Mouse (Mus musculus): ENCODE data around the gene Gng7. TPM values are rescaled to one million over a fixed set of nuclear protein-coding genes. Genes with fewer than 3 reads are reported as not detected.
A peak's percentile ranks its signal among the peaks of the same experiment; 100 is the strongest.

Gng7 gene
- total and polyA plus RNA-seq, 3 experiments = 0.50 to 0.68 (median 0.63) TPM

GRCm38 (mm10) chr10:80946684-80947437, 67.9 kb downstream of the Gng7 start:
- H3K4me3 ChIP-seq = no peak overlapping the region
- H3K9ac ChIP-seq (ENCODE audit: low read depth, low read length) = no peak overlapping the region
- DNase-seq = no peak
- intact Hi-C loops (cut with DNase I) = no loop called here
- WGBS = 70% methylated on average over 14 of the region's 14 CpGs
- no peaks in the 10 kb centered on the region for H3K79me2 ChIP-seq (replicated peaks; ENCODE audit: control insufficient read depth, insufficient read depth, low read length)
- H3K27me3 ChIP-seq (ENCODE audit: control insufficient read depth, insufficient read depth, low read length) = no peaks in the 10 kb centered on the region
- no peak for TF ChIP-seq POLR2A (IDR thresholded peaks at IDR 0.05; ENCODE audit: insufficient read depth, low read depth, low read length)
- TF ChIP-seq EP300 (IDR thresholded peaks at IDR 0.05; ENCODE audit: insufficient read depth, low read depth, low read length) = 0 out of 2 replicates have a peak, but pooled peaks have one; percentile 10
- peak; percentile 57 for TF ChIP-seq CTCF (IDR thresholded peaks at IDR 0.05)
- H3K36me3 ChIP-seq (ENCODE audit: control insufficient read depth, insufficient read depth, low read length) = no peaks in the 10 kb centered on the region
- peaks cover 12% of the 10 kb centered on the region for H3K4me1 ChIP-seq (ENCODE audit: control insufficient read depth, insufficient read depth, low read length)
- H3K27ac ChIP-seq = peak overlapping the region; percentile 42; the same call in 1 of the 2 replicates

GRCm38 (mm10) chr10:80944231-80944630, 70.5 kb downstream of the Gng7 start:
- no peak for DNase-seq
- Histone ChIP-seq H3K36me3 (ENCODE audit: control insufficient read depth, insufficient read depth, low read length) (no peaks in the 10 kb centered on the region), H3K79me2 (replicated peaks; ENCODE audit: control insufficient read depth, insufficient read depth, low read length) (no peaks in the 10 kb centered on the region), H3K9ac (ENCODE audit: low read depth, low read length) (no peak overlapping the region), H3K27ac (no peak overlapping the region), H3K4me3 (no peak overlapping the region), H3K4me1 (ENCODE audit: control insufficient read depth, insufficient read depth, low read length) (peaks cover 27% of the 10 kb centered on the region), H3K27me3 (ENCODE audit: control insufficient read depth, insufficient read depth, low read length) (no peaks in the 10 kb centered on the region)
- no peak for TF ChIP-seq EP300 (IDR thresholded peaks at IDR 0.05; ENCODE audit: insufficient read depth, low read depth, low read length)
- no peak for TF ChIP-seq POLR2A (IDR thresholded peaks at IDR 0.05; ENCODE audit: insufficient read depth, low read depth, low read length)
- TF ChIP-seq CTCF (IDR thresholded peaks at IDR 0.05) = no peak
- intact Hi-C loops (cut with DNase I) = no loop called here
- 87% methylated on average over 5 of the region's 5 CpGs for WGBS

GRCm38 (mm10) chr10:80943701-80944100, 71.0 kb downstream of the Gng7 start:
- no peak overlapping the region for H3K9ac ChIP-seq (ENCODE audit: low read depth, low read length)
- no peak for DNase-seq

GRCm38 (mm10) chr10:80942919-80943318, 71.8 kb downstream of the Gng7 start:
- intact Hi-C loops (cut with DNase I) = no loop called here
- H3K79me2 ChIP-seq (replicated peaks; ENCODE audit: control insufficient read depth, insufficient read depth, low read length) = no peaks in the 10 kb centered on the region
- H3K9ac ChIP-seq (ENCODE audit: low read depth, low read length) = no peak overlapping the region
- peaks cover 24% of the 10 kb centered on the region for H3K4me1 ChIP-seq (ENCODE audit: control insufficient read depth, insufficient read depth, low read length)
- no peak for DNase-seq
- H3K27ac ChIP-seq = no peak overlapping the region
- TF ChIP-seq CTCF (IDR thresholded peaks at IDR 0.05) (no peak), POLR2A (IDR thresholded peaks at IDR 0.05; ENCODE audit: insufficient read depth, low read depth, low read length) (no peak), EP300 (IDR thresholded peaks at IDR 0.05; ENCODE audit: insufficient read depth, low read depth, low read length) (no peak)
- 64% methylated on average over 8 of the region's 8 CpGs for WGBS
- H3K4me3 ChIP-seq = no peak overlapping the region
- no peaks in the 10 kb centered on the region for H3K27me3 ChIP-seq (ENCODE audit: control insufficient read depth, insufficient read depth, low read length)
- H3K36me3 ChIP-seq (ENCODE audit: control insufficient read depth, insufficient read depth, low read length) = no peaks in the 10 kb centered on the region

More at GRCm38 (mm10) chr10:80943701-80944100, 71.0 kb downstream of the Gng7 start:
- no peaks in the 10 kb centered on the region for H3K27me3 ChIP-seq (ENCODE audit: control insufficient read depth, insufficient read depth, low read length)
- 43% methylated on average over 9 of the region's 9 CpGs for WGBS
- H3K27ac ChIP-seq = no peak overlapping the region
- no peak overlapping the region for H3K4me3 ChIP-seq
- H3K4me1 ChIP-seq (ENCODE audit: control insufficient read depth, insufficient read depth, low read length) = peaks cover 28% of the 10 kb centered on the region
- intact Hi-C loops (cut with DNase I) = no loop called here
- H3K79me2 ChIP-seq (replicated peaks; ENCODE audit: control insufficient read depth, insufficient read depth, low read length) = no peaks in the 10 kb centered on the region
- TF ChIP-seq CTCF (IDR thresholded peaks at IDR 0.05) = no peak
- no peak for TF ChIP-seq EP300 (IDR thresholded peaks at IDR 0.05; ENCODE audit: insufficient read depth, low read depth, low read length)
- no peak for TF ChIP-seq POLR2A (IDR thresholded peaks at IDR 0.05; ENCODE audit: insufficient read depth, low read depth, low read length)
- H3K36me3 ChIP-seq (ENCODE audit: control insufficient read depth, insufficient read depth, low read length) = no peaks in the 10 kb centered on the region

GRCm38 (mm10) chr10:80940988-80941347, 73.8 kb downstream of the Gng7 start:
- TF ChIP-seq POLR2A (IDR thresholded peaks at IDR 0.05; ENCODE audit: insufficient read depth, low read depth, low read length) (peak; percentile 58), CTCF (IDR thresholded peaks at IDR 0.05) (no peak)
- H3K4me3 ChIP-seq = no peak overlapping the region
- H3K27ac ChIP-seq = peak overlapping the region; percentile 92
- H3K79me2 ChIP-seq (replicated peaks; ENCODE audit: control insufficient read depth, insufficient read depth, low read length) = no peaks in the 10 kb centered on the region
- no peaks in the 10 kb centered on the region for H3K36me3 ChIP-seq (ENCODE audit: control insufficient read depth, insufficient read depth, low read length)
- peaks cover 30% of the 10 kb centered on the region for H3K4me1 ChIP-seq (ENCODE audit: control insufficient read depth, insufficient read depth, low read length)
- WGBS = 5% methylated on average over 2 of the region's 2 CpGs
- intact Hi-C loops (cut with DNase I) = no loop called here
- DNase-seq = no peak
- peak overlapping the region; percentile 43; the same call in 1 of the 2 replicates for H3K9ac ChIP-seq (ENCODE audit: low read depth, low read length)
- no peaks in the 10 kb centered on the region for H3K27me3 ChIP-seq (ENCODE audit: control insufficient read depth, insufficient read depth, low read length)

GRCm38 (mm10) chr10:80940320-80940987, 74.3 kb downstream of the Gng7 start:
- Histone ChIP-seq H3K4me1 (ENCODE audit: control insufficient read depth, insufficient read depth, low read length) (peaks cover 31% of the 10 kb centered on the region), H3K4me3 (no peak overlapping the region)
- peak; percentile 72 for TF ChIP-seq EP300 (IDR thresholded peaks at IDR 0.05; ENCODE audit: insufficient read depth, low read depth, low read length)
- TF ChIP-seq POLR2A (IDR thresholded peaks at IDR 0.05; ENCODE audit: insufficient read depth, low read depth, low read length) = no peak; the same call in 1 of the 2 replicates
- no peak for TF ChIP-seq CTCF (IDR thresholded peaks at IDR 0.05)

More at GRCm38 (mm10) chr10:80940320-80940987, 74.3 kb downstream of the Gng7 start:
- Histone ChIP-seq H3K27ac (peak overlapping the region; percentile 92), H3K79me2 (replicated peaks; ENCODE audit: control insufficient read depth, insufficient read depth, low read length) (no peaks in the 10 kb centered on the region), H3K36me3 (ENCODE audit: control insufficient read depth, insufficient read depth, low read length) (no peaks in the 10 kb centered on the region), H3K9ac (ENCODE audit: low read depth, low read length) (peak overlapping the region; percentile 53; the same call in 1 of the 2 replicates), H3K27me3 (ENCODE audit: control insufficient read depth, insufficient read depth, low read length) (no peaks in the 10 kb centered on the region)
- 12% methylated on average over 8 of the region's 8 CpGs for WGBS
- intact Hi-C loops (cut with DNase I) = no loop called here
- peak; percentile 74 to 88 for DNase-seq
